Mouse (Mus musculus): ENCODE measurements around the gene Mecom. TPM values are rescaled to one million over a fixed set of nuclear protein-coding genes. Genes with fewer than 3 reads are reported as not detected.

The Mecom gene
- total and polyA plus RNA-seq, 3 experiments = not detected

DNA sequence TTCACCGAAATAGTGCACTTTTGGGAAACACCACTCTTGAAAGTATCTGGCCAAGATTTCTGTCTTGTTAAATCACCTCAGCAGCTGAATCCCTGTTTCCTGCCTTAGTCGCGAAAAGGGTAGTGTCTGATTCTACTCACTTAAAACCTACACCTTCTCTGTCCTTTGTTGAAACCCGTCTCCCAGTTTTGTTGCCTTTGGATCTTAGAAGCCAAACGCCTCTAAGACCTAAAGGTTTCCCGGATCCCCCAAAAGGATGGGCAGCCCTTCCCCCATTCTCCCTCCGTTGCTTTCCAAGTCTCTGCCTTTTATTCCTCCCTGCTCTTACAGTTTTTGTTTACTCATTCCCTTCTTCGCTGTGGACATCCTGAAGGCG lies 32.0 kb downstream of the Mecom start:
- H3K27ac ChIP-seq (ENCODE audit: insufficient read depth, low read depth) = no peak overlapping the region
- H3K4me2 ChIP-seq (ENCODE audit: insufficient read depth, low read depth, poor library complexity, severe bottlenecking) = no peak overlapping the region

DNA sequence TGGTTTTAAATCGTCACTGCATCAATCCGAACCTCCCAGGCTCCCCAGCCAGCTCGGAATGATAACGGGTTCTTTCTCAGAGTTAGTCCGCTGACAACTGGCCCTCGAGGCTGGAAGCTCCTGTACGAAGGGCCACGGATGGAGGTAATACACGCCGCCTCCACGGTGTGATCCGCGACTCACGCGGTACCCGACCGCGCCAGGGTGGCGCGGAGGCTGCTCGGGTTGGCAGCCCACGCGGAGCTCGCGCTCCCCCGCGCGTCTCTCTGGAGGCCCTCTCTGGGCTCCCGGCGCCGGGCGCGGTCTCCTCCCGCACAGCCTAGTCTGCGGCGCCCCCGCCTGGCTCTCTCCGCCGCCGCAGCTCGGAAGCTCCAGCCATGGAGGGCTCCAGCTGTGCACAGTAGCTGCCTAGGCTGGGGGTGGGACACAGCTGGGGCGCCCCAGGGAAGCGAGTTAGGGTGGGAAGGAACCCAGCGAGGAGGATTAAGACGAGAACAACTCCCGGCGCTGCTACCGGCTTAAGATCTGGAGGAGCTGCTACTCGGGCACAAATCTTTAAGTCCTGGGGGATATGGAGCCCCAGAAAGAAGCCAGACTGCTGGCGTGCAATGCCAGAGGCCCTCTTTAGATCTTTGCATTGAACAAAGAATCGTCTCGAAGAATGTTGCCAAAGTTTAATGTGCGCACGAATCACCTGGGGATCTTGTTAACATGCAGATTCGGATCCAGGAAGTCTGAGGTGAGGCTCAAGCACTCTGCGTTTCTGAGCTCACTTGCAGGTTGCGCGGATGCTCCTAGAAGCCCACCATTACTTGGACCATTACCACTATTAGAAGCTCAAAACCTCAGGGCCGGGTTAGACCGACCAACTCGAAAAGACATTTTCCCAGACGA lies 32.7 kb downstream of the Mecom start:
- dilution Hi-C loops (cut with MboI; ENCODE audit: extremely low pct_ligation_motif_present, extremely low pct_unique_long_range_greater_than_20kb, low sequenced_read_pairs) (no loop called here), in situ Hi-C loops (cut with MboI; ENCODE audit: low pct_ligation_motif_present, low pct_unique_long_range_greater_than_20kb, low sequenced_read_pairs) (no loop called here)
- Histone ChIP-seq H3K79me2 (replicated peaks; ENCODE audit: control insufficient read depth, extremely low read depth, insufficient read depth, poor library complexity, severe bottlenecking) (no peaks in the 10 kb centered on the region), H3K9me3 (replicated peaks; ENCODE audit: low read length) (peaks cover 14% of the 10 kb centered on the region), H3K4me1 (ENCODE audit: control insufficient read depth in 1 of 2, insufficient read depth in 2 of 2) (peaks cover 0 to 14% of the 10 kb centered on the region in 2 experiments; a peak in 2 of 4 replicates), H3K36me3 (replicated peaks in 1 of 2; ENCODE audit: control insufficient read depth in 1 of 2, insufficient read depth in 1 of 2, low read length in 1 of 2) (no peaks in the 10 kb centered on the region), H3K27me3 (replicated peaks) (no peaks in the 10 kb centered on the region), H3K27ac (ENCODE audit: insufficient read depth, low read depth) (no peak overlapping the region), H3K9ac (ENCODE audit: insufficient read depth, low read depth) (no peak overlapping the region), H3K4me3 (replicated peaks in 1 of 3; ENCODE audit: low read depth in 2 of 3, low read length in 2 of 3, poor library complexity in 1 of 3) (no peak overlapping the region), H3K4me2 (ENCODE audit: insufficient read depth, low read depth, poor library complexity, severe bottlenecking) (no peak overlapping the region)
- TF ChIP-seq KAT2A (IDR thresholded peaks at IDR 0.05; ENCODE audit: insufficient replicate concordance, low read length) = no peak
- no peak for TF ChIP-seq POLR2AphosphoS2 (IDR thresholded peaks at IDR 0.05; ENCODE audit: low read depth, low read length)
- no peak for TF ChIP-seq CHD1 (IDR thresholded peaks at IDR 0.05; ENCODE audit: low read depth, low read length)
- TF ChIP-seq USF2 (conservative IDR thresholded peaks at IDR 0.05; ENCODE audit: low read depth, low read length) = no peak
- TF ChIP-seq ZNF384 (IDR thresholded peaks at IDR 0.05; ENCODE audit: low read depth, low read length) = no peak
- no peak for TF ChIP-seq BHLHE40 (IDR thresholded peaks at IDR 0.05; ENCODE audit: low read depth, low read length)
- no peak for TF ChIP-seq NELFE (IDR thresholded peaks at IDR 0.05; ENCODE audit: low read depth, low read length)
- no peak for TF ChIP-seq MAFK (IDR thresholded peaks at IDR 0.05; ENCODE audit: insufficient replicate concordance, low read length)
- no peak for TF ChIP-seq PAX5 (IDR thresholded peaks at IDR 0.05; ENCODE audit: low read length)
- no peak for TF ChIP-seq ZMIZ1 (IDR thresholded peaks at IDR 0.05; ENCODE audit: low read depth, low read length)
- no peak for TF ChIP-seq MYC (IDR thresholded peaks at IDR 0.05; ENCODE audit: low read depth, low read length)
- no peak for DNase-seq (ENCODE audit: extremely low read depth)

More for the DNA sequence above, 32.0 kb downstream of the Mecom start:
- peaks cover 0 to 8% of the 10 kb centered on the region in 2 experiments; a peak in 2 of 4 replicates for H3K4me1 ChIP-seq (ENCODE audit: control insufficient read depth in 1 of 2, insufficient read depth in 2 of 2)
- peaks cover 14% of the 10 kb centered on the region for H3K9me3 ChIP-seq (replicated peaks; ENCODE audit: low read length)
- in situ Hi-C loops (cut with MboI; ENCODE audit: low pct_ligation_motif_present, low pct_unique_long_range_greater_than_20kb, low sequenced_read_pairs) (no loop called here), dilution Hi-C loops (cut with MboI; ENCODE audit: extremely low pct_ligation_motif_present, extremely low pct_unique_long_range_greater_than_20kb, low sequenced_read_pairs) (no loop called here)
- H3K9ac ChIP-seq (ENCODE audit: insufficient read depth, low read depth) = no peak overlapping the region
- H3K4me3 ChIP-seq (replicated peaks in 1 of 3; ENCODE audit: low read depth in 2 of 3, low read length in 2 of 3, poor library complexity in 1 of 3) = no peak overlapping the region
- DNase-seq (ENCODE audit: extremely low read depth) = no peak
- no peak for TF ChIP-seq TCF12 (IDR thresholded peaks at IDR 0.05; ENCODE audit: low read depth, low read length)
- TF ChIP-seq NRF1 (IDR thresholded peaks at IDR 0.05; ENCODE audit: low read depth, low read length) = no peak
- TF ChIP-seq BHLHE40 (IDR thresholded peaks at IDR 0.05; ENCODE audit: low read depth, low read length) = no peak
- TF ChIP-seq ETS1 (conservative IDR thresholded peaks at IDR 0.05; ENCODE audit: low read depth, low read length) = no peak
- TF ChIP-seq USF1 (IDR thresholded peaks at IDR 0.05; ENCODE audit: low read depth, low read length) = no peak
- TF ChIP-seq UBTF (IDR thresholded peaks at IDR 0.05; ENCODE audit: low read depth, low read length) = no peak
- TF ChIP-seq MAX (IDR thresholded peaks at IDR 0.05; ENCODE audit: low read length) = no peak
- no peak for TF ChIP-seq PAX5 (IDR thresholded peaks at IDR 0.05; ENCODE audit: low read length)
- no peak for TF ChIP-seq ZNF384 (IDR thresholded peaks at IDR 0.05; ENCODE audit: low read depth, low read length)
- no peak for TF ChIP-seq MEF2A (IDR thresholded peaks at IDR 0.05; ENCODE audit: borderline replicate concordance, low read depth, low read length)
- TF ChIP-seq POLR2A (IDR thresholded peaks at IDR 0.05; ENCODE audit: low read depth, low read length) = no peak
- TF ChIP-seq SIN3A (IDR thresholded peaks at IDR 0.05; ENCODE audit: low read length) = no peak
- TF ChIP-seq ELF1 (IDR thresholded peaks at IDR 0.05; ENCODE audit: low read depth, low read length) = no peak
- TF ChIP-seq SMC3 (IDR thresholded peaks at IDR 0.05; ENCODE audit: low read depth, low read length) = no peak
- TF ChIP-seq MAZ (IDR thresholded peaks at IDR 0.05; ENCODE audit: low read depth, low read length) = no peak
- no peak for TF ChIP-seq ZMIZ1 (IDR thresholded peaks at IDR 0.05; ENCODE audit: low read depth, low read length)
- TF ChIP-seq MYC (IDR thresholded peaks at IDR 0.05; ENCODE audit: low read depth, low read length) = no peak
- TF ChIP-seq KAT2A (IDR thresholded peaks at IDR 0.05; ENCODE audit: insufficient replicate concordance, low read length) = no peak
- H3K79me2 ChIP-seq (replicated peaks; ENCODE audit: control insufficient read depth, extremely low read depth, insufficient read depth, poor library complexity, severe bottlenecking) = no peaks in the 10 kb centered on the region
- no peaks in the 10 kb centered on the region for H3K36me3 ChIP-seq (replicated peaks in 1 of 2; ENCODE audit: control insufficient read depth in 1 of 2, insufficient read depth in 1 of 2, low read length in 1 of 2)
- H3K27me3 ChIP-seq (replicated peaks) = no peaks in the 10 kb centered on the region

Data from CH12.LX (cell line).